Mouse (Mus musculus) thymus, adult 2 months (tissue): ENCODE data around the gene Col28a1. TPM values are rescaled to one million over a fixed set of nuclear protein-coding genes. Genes with fewer than 3 reads are reported as not detected.

Experiments
- DNase-seq: peaks from one replicate; pipeline ENCODE4 v3.0.0; 2021
- H3K27ac ChIP-seq: fragments of 200-500 bp; 2 replicates; pipeline ENCODE4 v1.5.1; 2012; ENCODE audit warnings: low read length, control low read depth; ENCODE audit not compliant: control insufficient read depth, insufficient read depth
- H3K27me3 ChIP-seq: fragments of 200-500 bp; 2 replicates; pipeline ENCODE4 v1.6.1; 2012; ENCODE audit warnings: mild to moderate bottlenecking, low read length, moderate library complexity, mixed read lengths; ENCODE audit not compliant: control insufficient read depth, insufficient read depth
- H3K36me3 ChIP-seq: fragments of 200-500 bp; 2 replicates; pipeline ENCODE4 v1.6.1; 2012; ENCODE audit warnings: mild to moderate bottlenecking, low read length, moderate library complexity; ENCODE audit not compliant: control insufficient read depth, insufficient read depth
- H3K4me1 ChIP-seq: fragments of 200-500 bp; replicated peaks from 2 replicates; pipeline ENCODE4 v1.6.1; 2012; ENCODE audit warnings: low read length; ENCODE audit not compliant: control insufficient read depth, insufficient read depth
- H3K4me3 ChIP-seq: fragments of 200-500 bp; 2 replicates; pipeline ENCODE4 v1.5.1; 2012; ENCODE audit warnings: mild to moderate bottlenecking, low read length, control low read depth, moderate library complexity; ENCODE audit not compliant: control insufficient read depth, insufficient read depth
- CTCF ChIP-seq: fragments of 200-500 bp; IDR thresholded peaks from 2 replicates; pipeline ENCODE4 v1.5.1; 2012; ENCODE audit warnings: mild to moderate bottlenecking, control low read depth, low read length, moderate library complexity, borderline replicate concordance; ENCODE audit not compliant: control insufficient read depth, poor library complexity, insufficient read depth; ENCODE audit errors: extremely low read depth
- POLR2A ChIP-seq: fragments of 200-500 bp; IDR thresholded peaks from 2 replicates; pipeline ENCODE4 v1.6.1; 2012; ENCODE audit warnings: mild to moderate bottlenecking, low read length, control low read depth, moderate library complexity; ENCODE audit not compliant: control insufficient read depth, poor library complexity, insufficient read depth; ENCODE audit errors: extremely low read depth
- WGBS: fragments of 180-500 bp; shearing (Covaris S2); methylation state at CpG from one replicate; pipeline ENCODE4 v1.1.7; 2018; 5-methylcytosine and 5-hydroxymethylcytosine counted together
- polyA plus RNA-seq: library from polyadenylated mRNA; depleted of rRNA; stranded (reverse); fragments of >200 nt; gene quantifications from 2 replicates; pipeline ENCODE4 v1.2.3, GENCODE M21; 2012; rRNA removed

Gene Col28a1
- 0.07 and 0.14 TPM in 2 replicates for polyA plus RNA-seq

- Histone ChIP-seq H3K4me3 (no peak within 1 kb of the TSS), H3K27me3 (no peaks in the 10 kb centered on the region), H3K4me1 (no peaks in the 10 kb centered on the region), H3K27ac (no peak within 1 kb of the TSS), H3K36me3 (no peaks in the 10 kb centered on the region)
- DNase-seq = no peak
- TF ChIP-seq POLR2A (no peak), CTCF (no peak)
Measured at GRCm38 (mm10) chr6:8192517-8192916, at the start of gene Col28a1. Gene Col28a1 (minus strand): TSS chr6:8192617.

GRCm38 (mm10) chr6:8228596-8228995 lies 36.2 kb upstream of the Col28a1 start:
- H3K4me3 ChIP-seq = no peak overlapping the region
- no peak for DNase-seq
- peaks cover 48% of the 10 kb centered on the region for H3K36me3 ChIP-seq
- WGBS = 96% methylated on average over 3 of the region's 3 CpGs
- H3K4me1 ChIP-seq = no peaks in the 10 kb centered on the region
- H3K27me3 ChIP-seq = no peaks in the 10 kb centered on the region
- TF ChIP-seq CTCF = no peak
- TF ChIP-seq POLR2A = no peak
- H3K27ac ChIP-seq = no peak overlapping the region

- H3K4me1 ChIP-seq = no peaks in the 10 kb centered on the region
- H3K27ac ChIP-seq = no peak overlapping the region
- no peak for TF ChIP-seq CTCF
- TF ChIP-seq POLR2A = no peak
- H3K27me3 ChIP-seq = no peaks in the 10 kb centered on the region
- WGBS = 85% methylated on average over 3 of the region's 3 CpGs
- H3K4me3 ChIP-seq = no peak overlapping the region
- H3K36me3 ChIP-seq = peaks cover 35% of the 10 kb centered on the region
- no peak for DNase-seq
Measured at GRCm38 (mm10) chr6:8227035-8227434, 34.6 kb upstream of the Col28a1 start.

- Histone ChIP-seq H3K4me3 (no peak overlapping the region), H3K4me1 (no peaks in the 10 kb centered on the region), H3K36me3 (peaks cover 12% of the 10 kb centered on the region), H3K27me3 (no peaks in the 10 kb centered on the region), H3K27ac (no peak overlapping the region)
- WGBS = 96% methylated on average over 3 of the region's 3 CpGs
- DNase-seq = no peak
- TF ChIP-seq POLR2A = no peak
Measured at GRCm38 (mm10) chr6:8210661-8211060, 18.2 kb upstream of the Col28a1 start.

DNA sequence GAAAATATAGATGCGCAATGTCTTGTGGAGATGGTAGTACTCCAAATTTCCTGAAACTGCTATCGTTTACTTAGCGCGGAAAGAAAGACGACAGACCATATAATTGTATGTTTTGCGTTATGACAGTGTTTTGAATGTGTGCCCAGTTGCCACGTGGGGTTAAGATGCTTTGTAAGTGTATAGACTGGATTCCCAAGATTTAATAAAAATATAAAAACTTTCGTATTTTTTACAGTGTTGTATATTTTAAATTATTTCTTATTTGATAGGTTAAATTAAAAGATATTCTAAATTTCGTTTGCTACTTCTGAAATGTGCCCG lies 17.4 kb upstream of the Col28a1 start:
- H3K27ac ChIP-seq = no peak overlapping the region; the same call in 1 of the 2 replicates
- 16% methylated on average over 10 of the region's 10 CpGs for WGBS
- peaks cover 3% of the 10 kb centered on the region; the same call in 1 of the 2 replicates for H3K36me3 ChIP-seq
- peak overlapping the region; percentile 99; the same call in 1 of the 2 replicates for H3K4me3 ChIP-seq
- H3K4me1 ChIP-seq = no peaks in the 10 kb centered on the region
- TF ChIP-seq CTCF (no peak), POLR2A (no peak)
- DNase-seq = no peak
- H3K27me3 ChIP-seq = no peaks in the 10 kb centered on the region

DNA sequence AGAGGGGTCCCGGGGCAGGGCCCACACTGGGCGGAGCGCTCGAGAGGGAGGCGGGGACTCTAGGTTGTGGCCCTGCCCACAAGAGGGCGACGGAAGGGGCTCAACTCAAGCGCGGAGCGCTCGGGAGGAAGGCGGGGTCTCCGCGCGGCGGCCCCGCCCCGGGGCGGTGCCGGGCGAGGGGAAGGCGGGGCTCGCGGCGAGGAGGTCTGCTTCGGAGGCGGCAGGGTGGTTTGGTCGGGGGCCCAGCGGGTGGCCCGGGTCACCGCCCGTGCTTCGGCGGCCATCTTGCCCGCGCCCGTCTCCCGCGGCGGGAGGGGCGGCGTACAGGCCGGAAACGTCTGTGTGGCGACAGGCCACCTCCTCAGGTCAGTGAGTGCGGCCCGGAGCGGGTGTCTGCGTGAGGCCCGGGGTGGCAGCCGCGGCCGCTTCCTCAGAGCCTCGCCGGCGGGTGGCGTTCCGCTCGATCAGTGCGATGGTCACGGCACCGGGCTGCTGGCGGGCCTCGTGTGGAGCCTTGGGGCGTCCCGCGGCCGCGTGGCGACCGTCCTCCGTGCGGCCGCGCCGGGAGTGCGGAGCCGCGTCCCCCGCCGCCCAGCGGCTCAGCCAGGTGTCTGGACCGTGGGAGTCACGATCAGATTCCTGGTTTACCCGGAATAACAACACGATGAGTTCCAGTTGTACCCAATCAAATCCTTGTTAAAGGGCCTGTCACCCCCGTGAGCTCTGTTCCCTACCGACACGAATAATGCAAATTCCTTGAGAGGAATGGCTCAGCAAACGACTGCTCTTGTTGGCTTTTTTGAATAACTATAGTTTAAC lies 16.8 kb upstream of the Col28a1 start, which contains the start of gene Mios:
Gene Mios (plus strand): TSS at position 176 of the 819 bp plus-strand sequence.
- Histone ChIP-seq H3K4me3 (peak within 1 kb of the TSS; percentile 99), H3K27me3 (no peaks in the 10 kb centered on the region), H3K36me3 (no peaks in the 10 kb centered on the region), H3K27ac (no peak within 1 kb of the TSS; the same call in 1 of the 2 replicates), H3K4me1 (no peaks in the 10 kb centered on the region)
- peak; percentile 88 for DNase-seq
- under 1% methylated on average over 89 of the region's 90 CpGs for WGBS
- peak; percentile 89 for TF ChIP-seq POLR2A
- peak; percentile 80 for TF ChIP-seq CTCF
